Mouse (Mus musculus) brain, adult 2 months (tissue): ENCODE data around the gene Snapc2.
A peak's percentile ranks its signal among the peaks of the same experiment; 100 is the strongest.

Experiments
- DNase-seq: peaks from one replicate; pipeline ENCODE4 v3.0.0; 2011; ENCODE audit warnings: low read depth, low spot score

Gene Snapc2

DNA sequence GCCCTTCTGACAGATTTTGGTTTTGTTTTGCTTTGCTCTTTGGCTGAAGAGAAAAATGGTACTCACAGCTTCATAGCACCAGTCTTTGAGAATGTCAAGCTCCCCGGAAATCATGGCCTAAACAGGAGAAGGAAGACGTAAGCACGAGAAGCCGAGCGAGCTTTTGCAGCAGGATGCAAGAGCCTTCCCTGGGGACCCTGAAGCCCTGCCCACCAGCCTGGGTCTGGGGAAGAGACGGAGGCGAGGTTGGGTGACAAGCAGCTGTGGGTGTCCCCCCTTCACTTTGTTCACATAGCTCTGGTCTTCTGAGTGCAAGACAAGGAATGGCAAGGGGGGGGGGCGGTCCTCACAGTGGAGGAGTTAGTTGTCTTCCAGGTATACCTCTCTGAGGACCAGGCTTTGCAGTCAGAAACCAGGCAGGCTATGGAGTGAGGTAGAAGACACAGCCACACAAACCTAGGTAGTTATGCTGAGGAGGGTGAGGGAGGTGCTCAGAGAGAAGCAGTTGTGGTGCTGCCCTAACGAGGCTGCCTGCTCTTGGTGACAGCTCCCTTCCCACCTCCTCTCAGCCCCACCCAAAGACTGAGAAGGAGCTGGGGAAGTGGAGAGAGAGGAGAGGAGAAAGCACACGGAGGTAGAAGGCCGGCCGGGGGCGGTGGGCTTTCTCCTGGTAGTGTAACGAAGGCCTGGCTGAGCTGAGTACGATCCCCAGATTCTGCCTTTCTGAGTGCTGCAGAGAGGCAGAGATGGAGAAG, 12.5 kb downstream of the Snapc2 start:
- peak; percentile 70 for DNase-seq

DNA sequence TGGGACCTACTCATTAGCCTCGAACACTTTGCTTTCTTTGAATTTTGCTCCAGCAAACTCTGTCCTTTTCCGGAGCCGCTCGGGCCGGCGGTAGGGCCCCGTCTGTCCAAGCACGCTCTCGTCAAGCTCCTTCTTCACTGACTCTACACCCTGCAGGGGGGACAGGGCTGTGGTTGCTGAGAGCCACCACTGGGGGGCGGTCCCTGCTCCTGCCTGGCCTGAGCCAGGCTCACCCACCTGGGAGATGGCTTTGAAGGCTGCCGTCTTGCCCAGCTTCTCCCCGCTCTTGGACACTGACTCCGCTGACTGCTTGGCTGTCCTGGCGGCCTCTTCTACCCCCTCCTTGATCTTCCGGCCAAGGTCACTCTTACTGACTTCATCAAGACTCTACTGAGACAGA, 14.7 kb downstream of the Snapc2 start:
- no peak for DNase-seq

GRCm38 (mm10) chr8:4269609-4270008, 16.7 kb downstream of the Snapc2 start:
- no peak for DNase-seq

DNA sequence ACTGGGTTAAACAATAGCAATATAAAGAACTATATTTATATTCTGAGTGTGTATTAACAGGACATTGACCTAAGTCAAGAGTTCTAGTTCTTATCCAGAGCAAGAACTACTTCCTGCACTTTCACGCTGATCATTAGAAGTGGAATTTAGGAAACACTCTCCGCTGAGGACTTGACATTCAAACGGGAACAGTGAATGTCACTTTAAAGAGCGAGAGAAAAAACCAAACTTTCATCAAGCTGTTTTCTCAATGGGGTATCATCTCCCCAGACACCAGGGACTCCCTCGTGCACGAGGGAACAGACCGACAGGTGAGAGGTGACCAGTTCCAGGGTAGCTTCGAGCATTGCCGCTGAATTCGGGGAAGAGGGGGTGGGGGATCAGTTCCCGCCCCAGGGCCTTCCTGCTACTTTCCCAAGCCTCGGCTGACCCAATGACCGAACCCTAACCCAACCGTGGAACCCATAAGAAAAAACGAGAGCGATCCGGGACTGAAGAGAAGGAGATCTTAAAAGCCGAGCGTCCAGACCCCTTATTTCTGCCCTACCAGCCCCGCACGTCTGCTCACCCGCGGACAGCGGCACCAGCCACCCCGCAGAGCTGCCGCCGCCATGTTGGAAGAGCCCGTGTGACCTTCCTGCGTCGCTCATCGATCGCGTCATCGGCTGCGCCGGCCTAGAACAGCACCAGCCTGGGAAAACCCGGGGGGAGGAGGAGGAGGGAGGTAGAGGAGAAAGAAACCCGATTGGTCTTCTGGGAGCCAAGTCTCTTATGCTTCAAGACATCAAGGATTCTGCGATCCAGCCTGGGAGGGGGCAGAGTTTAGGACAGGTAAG, 22.6 kb downstream of the Snapc2 start, which contains the start of gene Timm44:
Gene Timm44 (minus strand): TSS at position 639 of the 836 bp plus-strand sequence.
- DNase-seq, result peak; percentile 99

GRCm38 (mm10) chr8:4276111-4276465, 23.2 kb downstream of the Snapc2 start:
- no peak for DNase-seq

GRCm38 (mm10) chr8:4292738-4293137, 39.9 kb downstream of the Snapc2 start:
- no peak for DNase-seq

GRCm38 (mm10) chr8:4297822-4298221, 44.9 kb downstream of the Snapc2 start:
- no peak for DNase-seq

DNA sequence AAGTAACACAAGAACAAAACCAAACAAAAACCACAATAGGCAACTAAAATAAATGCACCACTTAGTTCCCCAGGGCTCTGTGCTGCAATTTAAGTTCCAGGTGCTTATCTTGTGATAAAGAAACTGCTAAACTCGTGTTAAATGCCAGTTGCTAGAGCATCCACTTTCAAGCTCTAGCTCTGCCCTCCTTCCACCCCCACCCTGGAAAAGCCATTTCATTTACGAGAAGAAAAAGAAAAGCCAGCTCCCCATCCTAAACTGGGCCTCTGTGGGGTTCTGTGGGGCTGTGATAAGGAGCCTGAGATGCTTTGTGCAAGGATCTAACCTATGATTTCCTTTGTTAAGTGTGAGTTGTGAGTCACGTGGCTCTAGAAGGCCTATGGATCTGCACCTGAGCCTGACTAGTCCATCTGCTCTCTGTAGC, 51.3 kb downstream of the Snapc2 start:
- no peak for DNase-seq
